Mouse (Mus musculus): ENCODE measurements around the gene Siah1b.

GRCm38 (mm10) chrX:164035401-164035800 is 40.9 kb downstream of the Siah1b start:
- TF ChIP-seq MAZ (IDR thresholded peaks at IDR 0.05; ENCODE audit: low read depth, low read length) (no peak), EP300 (IDR thresholded peaks at IDR 0.05; ENCODE audit: low read length) (no peak), TCF12 (IDR thresholded peaks at IDR 0.05; ENCODE audit: low read depth, low read length) (no peak), POLR2A (IDR thresholded peaks at IDR 0.05; ENCODE audit: low read depth, low read length) (no peak), ETS1 (conservative IDR thresholded peaks at IDR 0.05; ENCODE audit: low read depth, low read length) (no peak), POLR2AphosphoS2 (IDR thresholded peaks at IDR 0.05; ENCODE audit: low read depth, low read length) (no peak), CTCF (conservative IDR thresholded peaks at IDR 0.05 in 1 of 2, IDR thresholded peaks at IDR 0.05 in 1 of 2; ENCODE audit: low read depth in 2 of 2, low read length in 2 of 2) (no peak), ZNF384 (IDR thresholded peaks at IDR 0.05; ENCODE audit: low read depth, low read length) (no peak), MAX (IDR thresholded peaks at IDR 0.05; ENCODE audit: low read length) (no peak), NRF1 (IDR thresholded peaks at IDR 0.05; ENCODE audit: low read depth, low read length) (no peak), ZMIZ1 (IDR thresholded peaks at IDR 0.05; ENCODE audit: low read depth, low read length) (no peak)
